ENCODE assay signal across 17 mouse cellular contexts in the genomic region with DNA sequence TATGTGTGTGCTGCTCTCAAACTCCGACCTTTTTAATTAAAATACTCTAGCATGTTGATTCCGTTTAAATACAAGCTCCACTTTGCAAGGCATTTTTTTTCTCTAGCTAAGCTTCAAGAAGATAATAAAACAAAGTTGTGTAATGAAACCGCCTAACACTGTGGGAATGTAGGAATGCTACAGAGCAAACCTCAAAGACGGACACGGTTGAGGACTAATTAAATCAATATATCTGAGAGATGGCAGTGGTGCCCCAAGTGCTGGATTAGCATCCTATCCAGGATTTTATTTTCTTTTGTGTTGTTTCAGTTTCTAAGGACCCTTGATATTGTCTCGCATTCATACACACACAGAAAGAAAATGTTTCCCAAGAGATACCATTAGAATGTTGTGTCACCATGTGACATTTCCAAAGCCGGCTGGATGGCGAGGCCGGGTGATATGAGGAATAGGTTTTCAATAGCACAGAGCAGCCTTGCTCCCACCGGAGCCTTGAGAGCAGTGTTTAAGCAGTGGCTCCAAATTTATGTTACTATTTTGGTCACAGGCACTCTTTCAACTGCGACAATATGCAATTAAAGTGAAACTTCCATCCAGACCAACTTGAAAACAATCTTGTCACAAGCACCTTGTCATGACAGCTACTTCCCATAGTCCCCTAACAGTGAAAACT. TPM values are rescaled to one million over a fixed set of nuclear protein-coding genes. Genes with fewer than 3 reads are reported as not detected.
DNase-seq lines count a peak whose midpoint lies in the region; ATAC-seq lines count a peak whose summit lies in the region.
"Had no signal": no experiment of that assay in that cellular context is flagged by ENCODE, and none has a peak within 500 bp of the region (broad histone marks: within the 10 kb centered on the region; RNA-seq: fewer than 3 reads in every experiment).

No protein-coding gene starts in this region.

- no peak; the same call in 1 of the 2 replicates for ATAC-seq in heart, embryonic 15.5 days (replicated peaks; ENCODE audit: insufficient number of reproducible peaks, insufficient read depth, low FRiP score, low read depth)
- ATAC-seq in midbrain, embryonic 11.5 days (ENCODE audit: low FRiP score) = peak; percentile 61
- ATAC-seq in neural tube, embryonic 15.5 days (ENCODE audit: low FRiP score) = peak; percentile 71
- ATAC-seq: liver, postnatal 0 days had no signal

- peak; percentile 7 for DNase-seq in adrenal gland, postnatal 14 days
- no peak for DNase-seq in adrenal gland, adult (ENCODE audit: inconsistent age in 2 of 2, low spot score in 1 of 2)
- no peak for DNase-seq in heart, adult 9 months (ENCODE audit: low spot score in 2 of 2)
- no peak for DNase-seq in midbrain, embryonic 11.5 days (ENCODE audit: low spot score, missing footprints)
- no peak for DNase-seq in midbrain, embryonic 10.5 days (ENCODE audit: low spot score)
- DNase-seq in frontal cortex, postnatal 36 days (ENCODE audit: low spot score in 2 of 2) = no peak
- DNase-seq: cerebellum, adult 11 months; cerebellum, postnatal 25 days; gastrocnemius, postnatal 36 days; kidney, adult 8-10 months; kidney, postnatal 4 days; liver, postnatal 0 days; thymus, postnatal 36 days had no signal

- H3K27ac ChIP-seq in heart, embryonic 15.5 days = peak overlapping the region; percentile 50
- H3K27ac ChIP-seq in midbrain, embryonic 11.5 days (ENCODE audit: low read depth, low read length) = no peak overlapping the region
- no peak overlapping the region for H3K27ac ChIP-seq in midbrain, embryonic 10.5 days (replicated peaks)
- no peak overlapping the region; the same call in 1 of the 2 replicates for H3K27ac ChIP-seq in neural tube, embryonic 15.5 days (replicated peaks)
- H3K27ac ChIP-seq: forebrain, embryonic 12.5 days; limb, embryonic 15.5 days had no signal

- WGBS in heart, embryonic 15.5 days = 33% methylated on average over 11 of the region's 11 CpGs
- WGBS in midbrain, embryonic 11.5 days = 60% methylated on average over 11 of the region's 11 CpGs
- 67% methylated on average over 11 of the region's 11 CpGs for WGBS in midbrain, embryonic 10.5 days
- WGBS in neural tube, embryonic 15.5 days = 46% methylated on average over 11 of the region's 11 CpGs

- no peaks in the 10 kb centered on the region for H3K27me3 ChIP-seq in heart, embryonic 15.5 days
- no peaks in the 10 kb centered on the region for H3K27me3 ChIP-seq in midbrain, embryonic 11.5 days (ENCODE audit: control insufficient read depth, insufficient read depth, low read length)
- no peaks in the 10 kb centered on the region for H3K27me3 ChIP-seq in midbrain, embryonic 10.5 days (ENCODE audit: low read depth, poor library complexity, severe bottlenecking)
- H3K27me3 ChIP-seq in neural tube, embryonic 15.5 days (replicated peaks) = no peaks in the 10 kb centered on the region
- H3K27me3 ChIP-seq: forebrain, embryonic 12.5 days; limb, embryonic 15.5 days had no signal

- H3K4me2 ChIP-seq in heart, embryonic 15.5 days = peak overlapping the region; percentile 53
- H3K4me2 ChIP-seq in midbrain, embryonic 11.5 days = no peak overlapping the region
- no peak overlapping the region for H3K4me2 ChIP-seq in neural tube, embryonic 15.5 days
- H3K4me2 ChIP-seq: forebrain, embryonic 12.5 days; limb, embryonic 15.5 days had no signal

- H3K4me1 ChIP-seq in heart, embryonic 15.5 days (replicated peaks) = peaks cover 6% of the 10 kb centered on the region
- H3K4me1 ChIP-seq in midbrain, embryonic 11.5 days (ENCODE audit: control insufficient read depth, insufficient read depth, low read length) = no peaks in the 10 kb centered on the region
- peaks cover 16% of the 10 kb centered on the region for H3K4me1 ChIP-seq in midbrain, embryonic 10.5 days
- peaks cover 12% of the 10 kb centered on the region for H3K4me1 ChIP-seq in neural tube, embryonic 15.5 days
- H3K4me1 ChIP-seq: limb, embryonic 15.5 days had no signal

- H3K4me3 ChIP-seq in heart, embryonic 15.5 days = peak overlapping the region; percentile 24
- no peak overlapping the region for H3K4me3 ChIP-seq in midbrain, embryonic 11.5 days (ENCODE audit: low read depth, low read length)
- no peak overlapping the region for H3K4me3 ChIP-seq in midbrain, embryonic 10.5 days
- no peak overlapping the region for H3K4me3 ChIP-seq in neural tube, embryonic 15.5 days (replicated peaks)
- H3K4me3 ChIP-seq: forebrain, embryonic 12.5 days; limb, embryonic 15.5 days had no signal

- H3K36me3 ChIP-seq in heart, embryonic 15.5 days = no peaks in the 10 kb centered on the region
- no peaks in the 10 kb centered on the region for H3K36me3 ChIP-seq in midbrain, embryonic 11.5 days (ENCODE audit: control insufficient read depth, insufficient read depth, low read length)
- no peaks in the 10 kb centered on the region for H3K36me3 ChIP-seq in midbrain, embryonic 10.5 days
- no peaks in the 10 kb centered on the region for H3K36me3 ChIP-seq in neural tube, embryonic 15.5 days
- H3K36me3 ChIP-seq: forebrain, embryonic 12.5 days; limb, embryonic 15.5 days had no signal

- H3K9me3 ChIP-seq in heart, embryonic 15.5 days (replicated peaks) = no peaks in the 10 kb centered on the region
- H3K9me3 ChIP-seq in midbrain, embryonic 11.5 days (ENCODE audit: control insufficient read depth, low read length) = no peaks in the 10 kb centered on the region
- H3K9me3 ChIP-seq in midbrain, embryonic 10.5 days (replicated peaks) = no peaks in the 10 kb centered on the region
- H3K9me3 ChIP-seq in neural tube, embryonic 15.5 days (replicated peaks) = no peaks in the 10 kb centered on the region
- H3K9me3 ChIP-seq: forebrain, embryonic 12.5 days; limb, embryonic 15.5 days had no signal

- no peak overlapping the region for H3K9ac ChIP-seq in heart, embryonic 15.5 days
- no peak overlapping the region for H3K9ac ChIP-seq in midbrain, embryonic 11.5 days (ENCODE audit: low read length)
- H3K9ac ChIP-seq in neural tube, embryonic 15.5 days (replicated peaks) = no peak overlapping the region
- H3K9ac ChIP-seq: forebrain, embryonic 12.5 days; limb, embryonic 15.5 days; liver, postnatal 0 days had no signal

RNA-seq across cellular contexts. Expression of gene Ube2cbp, which starts 26.3 kb away (rescaled TPM):
- total RNA-seq in adrenal gland, postnatal 14 days (2021) = 2.9 and 3.3 TPM in 2 replicates
- polyA plus RNA-seq in heart, embryonic 15.5 days (2015; fragmentation: Nextera tagmentation; extraction: Ambion mirVana) = 2.9 TPM in 2 replicates
- 6.3 and 9.6 TPM in 2 replicates for polyA plus RNA-seq in midbrain, embryonic 11.5 days (2014; fragmentation: Nextera tagmentation; extraction: Ambion mirVana)
- polyA plus RNA-seq in midbrain, embryonic 10.5 days (2016; fragmentation: Nextera tagmentation; extraction: Ambion mirVana) = 6.6 and 9.1 TPM in 2 replicates
- polyA plus RNA-seq in neural tube, embryonic 15.5 days (2015; fragmentation: Nextera tagmentation; extraction: Ambion mirVana) = 5.9 and 7.4 TPM in 2 replicates

RNA-seq across cellular contexts. Expression of gene Dop1a, which starts 28.5 kb away (rescaled TPM):
- 26.4 and 30.9 TPM in 2 replicates for total RNA-seq in adrenal gland, postnatal 14 days (2021)
- polyA plus RNA-seq in heart, embryonic 15.5 days (2015; fragmentation: Nextera tagmentation; extraction: Ambion mirVana) = 9.9 and 11.0 TPM in 2 replicates
- polyA plus RNA-seq in midbrain, embryonic 11.5 days (2014; fragmentation: Nextera tagmentation; extraction: Ambion mirVana) = 14.5 and 15.3 TPM in 2 replicates
- 6.7 and 10.1 TPM in 2 replicates for polyA plus RNA-seq in midbrain, embryonic 10.5 days (2016; fragmentation: Nextera tagmentation; extraction: Ambion mirVana)
- 29.5 and 30.7 TPM in 2 replicates for polyA plus RNA-seq in neural tube, embryonic 15.5 days (2015; fragmentation: Nextera tagmentation; extraction: Ambion mirVana)
